Mouse (Mus musculus) liver, adult 2 months (tissue): ENCODE measurements around the gene Snu13.

Experiments
- CTCF ChIP-seq: fragments of 200-500 bp; IDR thresholded peaks from 2 replicates; pipeline ENCODE4 v1.5.1; 2011; ENCODE audit warnings: low read depth, low read length, control low read depth
- POLR2A ChIP-seq: fragments of 200-500 bp; IDR thresholded peaks from 2 replicates; pipeline ENCODE4 v1.6.1; 2011; ENCODE audit warnings: low read length, control low read depth; ENCODE audit not compliant: insufficient read depth; ENCODE audit errors: extremely low read depth

DNA sequence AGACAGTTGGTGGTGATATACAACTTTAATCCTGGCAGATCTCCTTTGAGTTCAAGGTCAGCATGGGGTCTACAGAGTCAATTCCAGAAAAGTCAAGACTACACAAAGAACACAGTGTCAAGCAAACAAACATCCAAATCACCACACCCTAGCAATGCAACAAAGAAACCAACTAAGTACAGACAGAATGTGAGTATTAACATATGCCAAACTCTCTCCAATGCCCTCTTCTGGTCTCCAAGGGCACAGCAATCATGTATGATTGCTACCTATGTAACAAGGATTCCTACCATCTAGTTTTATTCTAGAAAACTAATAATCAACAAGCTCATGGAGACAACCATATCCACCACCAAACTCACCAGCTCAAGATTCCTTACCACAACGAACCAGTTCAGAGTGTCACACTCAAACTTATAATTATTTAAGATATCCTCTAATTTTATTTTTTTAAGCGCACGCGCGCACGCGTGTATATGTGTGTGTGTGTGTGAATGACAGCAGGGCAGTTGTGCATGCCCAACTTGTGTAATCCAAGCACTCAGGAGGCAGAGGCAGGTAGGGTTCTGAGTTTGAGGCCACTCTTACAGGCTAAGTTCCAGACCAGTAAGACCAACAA is 3.1 kb downstream of the Snu13 start:
- TF ChIP-seq CTCF (no peak), POLR2A (no peak)
